Mouse (Mus musculus) small intestine, adult 2 months (tissue): ENCODE measurements around the gene Pou3f3. TPM values are rescaled to one million over a fixed set of nuclear protein-coding genes. Genes with fewer than 3 reads are reported as not detected.

ENCODE experiments used
- H3K27ac ChIP-seq: fragments of 200-500 bp; 2 replicates; pipeline ENCODE4 v1.5.1; 2012; ENCODE audit warnings: low read depth, low read length, control low read depth, inconsistent platforms; ENCODE audit not compliant: insufficient read depth
- H3K27me3 ChIP-seq: fragments of 200-500 bp; 2 replicates; pipeline ENCODE4 v1.6.1; 2012; ENCODE audit warnings: mild to moderate bottlenecking, moderate library complexity, low read length, inconsistent platforms; ENCODE audit not compliant: control insufficient read depth, insufficient read depth
- H3K36me3 ChIP-seq: fragments of 200-500 bp; 2 replicates; pipeline ENCODE4 v1.6.1; 2012; ENCODE audit warnings: mild to moderate bottlenecking, low read length, control low read depth, inconsistent platforms; ENCODE audit not compliant: control insufficient read depth, insufficient read depth
- H3K4me1 ChIP-seq: fragments of 200-500 bp; 2 replicates; pipeline ENCODE4 v1.6.1; 2012; ENCODE audit warnings: low read length, inconsistent platforms, mixed read lengths; ENCODE audit not compliant: control insufficient read depth, insufficient read depth, insufficient read length
- H3K4me3 ChIP-seq: fragments of 200-500 bp; 2 replicates; pipeline ENCODE4 v1.5.1; 2012; ENCODE audit warnings: low read depth, mild to moderate bottlenecking, control low read depth, inconsistent platforms, low read length, moderate library complexity
- CTCF ChIP-seq: fragments of 200-500 bp; IDR thresholded peaks from 2 replicates; pipeline ENCODE4 v1.5.1; 2012; ENCODE audit warnings: low read depth, mild to moderate bottlenecking, control low read depth, inconsistent platforms, low read length, moderate library complexity, mixed read lengths; ENCODE audit not compliant: insufficient replicate concordance, insufficient read length; ENCODE audit errors: extremely low read depth
- POLR2A ChIP-seq: fragments of 200-500 bp; IDR thresholded peaks from 2 replicates; pipeline ENCODE4 v1.6.1; 2012; ENCODE audit warnings: low read depth, mild to moderate bottlenecking, control low read depth, inconsistent platforms, low read length, moderate library complexity
- WGBS: fragments of 180-500 bp; shearing (Covaris S2); methylation state at CpG from one replicate; pipeline ENCODE4 v1.1.7; 2018; 5-methylcytosine and 5-hydroxymethylcytosine counted together
- polyA plus RNA-seq: library from polyadenylated mRNA; depleted of rRNA; stranded (reverse); fragments of >200 nt; gene quantifications from 2 replicates; pipeline ENCODE4 v1.2.3, GENCODE M21; 2012; rRNA removed

The Pou3f3 gene
- polyA plus RNA-seq, 1 experiment, result not detected

- WGBS, result 78% methylated on average over 6 of the region's 6 CpGs
- no peak overlapping the region for H3K27ac ChIP-seq
These were observed 54.1 kb downstream of the Pou3f3 start for GRCm38 (mm10) chr1:42749536-42750292.

More at GRCm38 (mm10) chr1:42749536-42750292, 54.1 kb downstream of the Pou3f3 start:
- H3K36me3 ChIP-seq, result no peaks in the 10 kb centered on the region
- no peaks in the 10 kb centered on the region for H3K4me1 ChIP-seq
- H3K27me3 ChIP-seq, result no peaks in the 10 kb centered on the region
- TF ChIP-seq POLR2A (no peak), CTCF (no peak)
- H3K4me3 ChIP-seq, result no peak overlapping the region

Other genes with a start within 250 kb of the Pou3f3 start
- 8.4 and 16.2 TPM in 2 replicates for gene Mrps9, start 155.5 kb downstream of the Pou3f3 start, polyA plus RNA-seq